Mouse (Mus musculus) liver, embryonic 15.5 days (tissue): Measurements from ENCODE around the gene Pax9. TPM values are rescaled to one million over a fixed set of nuclear protein-coding genes. Genes with fewer than 3 reads are reported as not detected.

Source experiments
- ATAC-seq: fragments of 200-750 bp; cut with Nextera tagmentation; 2 replicates; pipeline ENCODE4 v1.8.0; 2017; ENCODE audit warnings: moderate number of reproducible peaks, mild to moderate bottlenecking, moderate library complexity; ENCODE audit not compliant: insufficient read depth
- H3K27ac ChIP-seq: fragments of 300-500 bp; sonication (generic); replicated peaks from 2 replicates; pipeline ENCODE4 v1.5.1; 2015; ENCODE audit warnings: mild to moderate bottlenecking, inconsistent platforms
- H3K27me3 ChIP-seq: fragments of 300-500 bp; sonication (generic); 2 replicates; pipeline ENCODE4 v1.6.1; 2015; ENCODE audit warnings: mild to moderate bottlenecking, inconsistent platforms
- H3K36me3 ChIP-seq: fragments of 300-500 bp; sonication (generic); replicated peaks from 2 replicates; pipeline ENCODE4 v1.6.1; 2015; ENCODE audit warnings: moderate library complexity, mild to moderate bottlenecking, inconsistent platforms
- H3K4me1 ChIP-seq: fragments of 300-500 bp; sonication (generic); replicated peaks from 2 replicates; pipeline ENCODE4 v1.6.1; 2015; ENCODE audit warnings: inconsistent platforms
- H3K4me2 ChIP-seq: fragments of 300-500 bp; sonication (generic); 2 replicates; pipeline ENCODE4 v1.6.1; 2015; ENCODE audit warnings: moderate library complexity, mild to moderate bottlenecking, inconsistent platforms
- H3K4me3 ChIP-seq: fragments of 300-500 bp; sonication (generic); replicated peaks from 2 replicates; pipeline ENCODE4 v1.5.1; 2015; ENCODE audit warnings: mild to moderate bottlenecking, inconsistent platforms
- H3K9ac ChIP-seq: fragments of 300-500 bp; sonication (generic); 2 replicates; pipeline ENCODE4 v1.6.1; 2015; ENCODE audit warnings: moderate library complexity, mild to moderate bottlenecking, inconsistent platforms
- H3K9me3 ChIP-seq: fragments of 300-500 bp; sonication (generic); replicated peaks from 2 replicates; pipeline ENCODE4 v1.6.1; 2016; ENCODE audit warnings: inconsistent platforms
- WGBS: fragments of 180-500 bp; shearing (Covaris S2); methylation state at CpG from one replicate; pipeline ENCODE4 v1.1.7; 2015; ENCODE audit warnings: mixed read lengths; ENCODE audit not compliant: insufficient replicate concordance; 5-methylcytosine and 5-hydroxymethylcytosine counted together
- polyA plus RNA-seq: library from polyadenylated mRNA; unstranded; fragments of >200 nt; fragmentation: Nextera tagmentation; extraction: Ambion mirVana; gene quantifications from 2 replicates; pipeline ENCODE4 v1.2.1, GENCODE M21; 2015

Gene Pax9
- polyA plus RNA-seq, 1 experiment from 2014 or later = 0.18 TPM

DNA sequence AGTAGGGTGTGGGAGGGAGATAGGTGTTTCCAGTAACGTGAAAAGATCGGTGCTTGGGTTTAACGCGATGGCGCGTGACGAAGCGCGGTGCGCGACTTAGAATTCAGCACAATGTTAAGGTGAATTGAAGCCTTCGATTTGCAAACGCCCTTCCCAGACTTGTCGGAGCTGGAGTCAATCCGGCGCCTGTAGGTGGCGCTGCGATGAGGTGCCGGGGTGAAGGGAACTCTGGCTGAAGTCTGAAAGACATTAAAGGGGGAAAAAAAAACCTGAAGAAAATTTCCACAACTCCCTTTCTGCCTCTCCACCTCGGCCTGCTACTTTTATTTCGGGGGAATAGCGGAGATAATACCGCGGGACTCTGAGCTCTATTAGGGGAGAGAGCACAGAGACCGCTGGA is 1.8 kb upstream of the Pax9 start:
- peaks cover 94% of the 10 kb centered on the region for H3K27me3 ChIP-seq
- no peak overlapping the region for H3K27ac ChIP-seq
- H3K4me1 ChIP-seq = 0 out of 2 replicates have a peak, but pooled peaks cover 4% of the 10 kb centered on the region
- no peak for ATAC-seq
- H3K4me2 ChIP-seq = no peak overlapping the region
- no peaks in the 10 kb centered on the region for H3K36me3 ChIP-seq
- no peak overlapping the region for H3K4me3 ChIP-seq
- H3K9ac ChIP-seq = no peak overlapping the region
- 1% methylated on average over 25 of the region's 25 CpGs for whole genome bisulfite sequencing
- no peaks in the 10 kb centered on the region for H3K9me3 ChIP-seq

DNA sequence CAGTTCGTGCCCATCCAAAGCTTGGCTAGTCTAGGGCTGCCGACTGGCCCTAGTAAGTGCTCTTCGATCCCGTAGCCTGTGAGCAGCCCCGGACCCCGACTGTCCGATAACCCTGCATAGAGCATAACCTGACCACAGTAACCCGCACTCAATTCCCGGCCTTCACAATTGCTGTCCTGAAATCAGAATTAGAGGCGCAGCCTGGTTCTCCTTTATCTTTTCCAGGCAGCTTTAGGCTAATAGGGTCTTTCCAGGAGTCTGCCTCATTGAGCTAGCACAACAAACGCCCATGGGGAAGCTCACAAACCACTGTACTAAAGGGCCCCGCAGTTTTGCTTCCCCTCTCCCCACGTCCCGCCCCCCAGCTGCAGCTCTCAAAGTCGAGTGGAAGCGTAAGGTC is 1.2 kb upstream of the Pax9 start:
- H3K27ac ChIP-seq = no peak overlapping the region
- ATAC-seq = no peak
- 2% methylated on average over 16 of the region's 16 CpGs for WGBS
- no peak overlapping the region for H3K4me2 ChIP-seq
- no peaks in the 10 kb centered on the region for H3K9me3 ChIP-seq
- 0 out of 2 replicates have a peak, but pooled peaks cover 4% of the 10 kb centered on the region for H3K4me1 ChIP-seq
- peaks cover 99% of the 10 kb centered on the region for H3K27me3 ChIP-seq
- no peak overlapping the region for H3K9ac ChIP-seq
- no peak overlapping the region for H3K4me3 ChIP-seq
- no peaks in the 10 kb centered on the region for H3K36me3 ChIP-seq

DNA sequence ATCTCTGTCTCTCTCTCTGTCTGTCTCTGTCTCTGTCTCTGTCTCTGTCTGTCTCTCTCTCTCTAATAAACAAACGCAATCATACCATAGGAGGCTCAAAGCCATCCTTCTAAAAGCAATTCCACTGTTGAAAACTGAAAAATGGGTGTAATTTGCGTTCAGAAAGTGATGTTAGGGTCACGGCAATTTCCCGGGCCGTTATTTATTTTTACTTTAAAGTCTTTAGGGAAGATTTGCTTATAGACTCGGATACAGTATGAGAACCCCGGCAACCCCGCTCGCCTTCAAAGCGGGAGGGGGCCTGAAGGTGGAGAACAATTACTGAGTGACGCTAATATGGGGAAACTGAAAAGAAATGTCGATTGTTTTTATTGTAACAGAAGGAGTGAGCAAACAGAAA is 566 bp upstream of the Pax9 start:
- H3K27me3 ChIP-seq = peaks cover 99% of the 10 kb centered on the region
- H3K9me3 ChIP-seq = no peaks in the 10 kb centered on the region
- peaks cover 8% of the 10 kb centered on the region; the same call in 1 of the 2 replicates for H3K4me1 ChIP-seq
- no peaks in the 10 kb centered on the region for H3K36me3 ChIP-seq
- peak overlapping the region; percentile 14; the same call in 1 of the 2 replicates for H3K4me3 ChIP-seq
- H3K9ac ChIP-seq = no peak overlapping the region
- no peak overlapping the region; the same call in 1 of the 2 replicates for H3K4me2 ChIP-seq
- no peak overlapping the region for H3K27ac ChIP-seq
- ATAC-seq = no peak
- WGBS = 3% methylated on average over 12 of the region's 12 CpGs

DNA sequence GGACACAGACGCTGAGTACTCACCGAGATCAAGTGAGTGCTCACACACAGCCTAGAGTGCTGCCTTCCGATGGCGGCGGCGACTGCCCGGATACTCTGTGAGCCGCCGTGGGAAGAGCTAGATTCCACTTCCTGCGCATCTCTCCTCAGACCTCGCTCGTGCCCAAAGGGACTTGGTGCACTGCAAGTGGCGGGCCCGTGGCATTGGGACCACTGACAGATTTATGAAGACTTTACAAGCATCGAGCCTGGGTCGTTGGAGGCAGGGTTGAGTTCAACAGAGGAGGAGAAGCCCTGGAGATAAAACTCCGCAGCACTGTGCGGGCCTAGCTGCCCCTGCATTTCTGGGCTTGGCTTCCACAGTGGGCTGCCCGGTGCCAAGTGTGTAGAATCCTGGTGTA is 969 bp downstream of the Pax9 start:
- Histone ChIP-seq H3K27me3 (peaks cover 100% of the 10 kb centered on the region), H3K4me3 (no peak overlapping the region), H3K27ac (no peak overlapping the region), H3K4me2 (no peak overlapping the region), H3K9me3 (no peaks in the 10 kb centered on the region), H3K4me1 (peaks cover 18% of the 10 kb centered on the region; the same call in 1 of the 2 replicates), H3K9ac (no peak overlapping the region), H3K36me3 (no peaks in the 10 kb centered on the region)
- no peak for ATAC-seq
- WGBS = 4% methylated on average over 19 of the region's 19 CpGs

DNA sequence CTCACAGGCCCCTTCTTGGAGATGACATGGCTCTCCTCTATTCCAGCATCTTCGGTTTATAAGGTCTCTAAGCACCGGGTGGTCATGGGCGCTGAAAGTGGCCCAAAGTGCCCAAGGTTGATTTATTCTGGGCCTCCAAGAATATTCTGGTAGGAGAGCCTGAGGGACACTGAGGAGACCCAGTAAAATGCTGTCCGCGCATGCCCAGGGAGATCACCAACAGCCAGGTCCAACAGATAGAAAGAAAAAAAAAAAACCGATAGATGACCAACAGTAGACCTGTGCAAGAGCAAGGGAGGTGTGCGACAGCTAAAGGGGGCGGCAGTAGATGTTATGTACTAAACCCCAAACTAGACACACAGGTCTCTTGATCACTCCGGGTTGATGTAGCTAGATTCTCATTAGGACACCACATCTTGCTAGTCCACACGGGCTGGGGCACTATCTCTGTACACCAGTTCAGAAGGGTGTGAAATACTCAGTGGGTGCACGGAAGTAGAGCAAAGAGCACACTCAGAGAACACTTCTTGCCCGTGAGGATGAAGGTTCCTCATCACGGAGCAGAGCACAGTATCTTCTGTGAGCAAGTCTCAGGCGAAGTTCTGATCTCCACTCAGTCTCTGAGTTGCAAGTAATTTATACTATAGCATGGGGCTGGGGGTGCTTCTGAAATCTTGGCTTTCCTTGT is 2.0 kb downstream of the Pax9 start:
- peaks cover 18% of the 10 kb centered on the region; the same call in 1 of the 2 replicates for H3K4me1 ChIP-seq
- H3K9me3 ChIP-seq = no peaks in the 10 kb centered on the region
- 6% methylated on average over 14 of the region's 14 CpGs for WGBS
- no peak overlapping the region for H3K9ac ChIP-seq
- no peak for ATAC-seq
- no peaks in the 10 kb centered on the region for H3K36me3 ChIP-seq
- no peak overlapping the region for H3K4me2 ChIP-seq
- no peak overlapping the region for H3K4me3 ChIP-seq
- H3K27ac ChIP-seq = no peak overlapping the region
- H3K27me3 ChIP-seq = peaks cover 100% of the 10 kb centered on the region

DNA sequence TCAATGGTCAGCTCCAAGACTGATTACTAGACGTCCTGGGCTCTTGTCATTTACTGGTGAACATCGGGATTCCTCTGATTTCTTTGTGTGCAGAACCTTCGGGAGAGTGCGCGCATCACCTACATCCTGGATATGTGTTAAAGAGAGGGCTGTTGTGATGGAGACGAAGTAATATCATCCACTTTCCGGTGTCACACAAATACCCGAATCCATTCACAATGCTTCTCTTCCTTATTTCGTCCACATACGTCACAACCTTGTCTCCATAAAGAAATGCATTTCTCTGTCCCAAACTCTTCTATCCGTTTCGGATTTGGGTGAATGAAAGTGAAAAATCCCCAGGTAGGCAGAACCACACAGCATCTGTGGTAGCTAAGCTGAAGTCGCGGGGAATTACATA is 2.8 kb downstream of the Pax9 start:
- ATAC-seq = no peak
- peaks cover 99% of the 10 kb centered on the region for H3K27me3 ChIP-seq
- H3K27ac ChIP-seq = no peak overlapping the region
- H3K9ac ChIP-seq = no peak overlapping the region
- H3K4me1 ChIP-seq = peaks cover 18% of the 10 kb centered on the region; the same call in 1 of the 2 replicates
- no peaks in the 10 kb centered on the region for H3K9me3 ChIP-seq
- no peaks in the 10 kb centered on the region for H3K36me3 ChIP-seq
- 3% methylated on average over 14 of the region's 14 CpGs for WGBS
- no peak overlapping the region for H3K4me2 ChIP-seq
- no peak overlapping the region for H3K4me3 ChIP-seq

DNA sequence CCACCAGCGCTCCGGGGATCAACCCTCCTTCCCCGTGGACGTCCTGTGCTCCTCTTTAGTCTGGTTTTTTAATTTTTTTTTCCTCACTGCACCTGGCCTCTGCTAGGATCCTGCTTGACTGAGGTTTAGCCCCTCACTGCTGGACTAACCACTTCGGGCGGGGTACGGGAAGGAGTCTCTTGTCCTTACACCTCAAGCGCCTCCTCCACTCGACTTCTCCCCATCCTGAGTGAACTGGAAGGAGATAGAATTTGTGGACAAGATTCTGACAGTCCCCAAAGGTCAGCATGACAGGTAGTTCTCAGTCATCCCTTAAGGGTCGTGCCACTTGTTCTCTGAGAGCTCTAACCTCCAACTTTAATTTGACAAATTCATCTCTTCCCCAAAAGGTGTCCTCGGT is 3.4 kb downstream of the Pax9 start:
- Histone ChIP-seq H3K9ac (no peak overlapping the region), H3K36me3 (no peaks in the 10 kb centered on the region), H3K4me2 (peak overlapping the region; percentile 55), H3K4me3 (peak overlapping the region; percentile 35), H3K27me3 (peaks cover 99% of the 10 kb centered on the region), H3K4me1 (peaks cover 18% of the 10 kb centered on the region; the same call in 1 of the 2 replicates), H3K9me3 (no peaks in the 10 kb centered on the region), H3K27ac (no peak overlapping the region)
- 3% methylated on average over 11 of the region's 11 CpGs for WGBS
- no peak for ATAC-seq

DNA sequence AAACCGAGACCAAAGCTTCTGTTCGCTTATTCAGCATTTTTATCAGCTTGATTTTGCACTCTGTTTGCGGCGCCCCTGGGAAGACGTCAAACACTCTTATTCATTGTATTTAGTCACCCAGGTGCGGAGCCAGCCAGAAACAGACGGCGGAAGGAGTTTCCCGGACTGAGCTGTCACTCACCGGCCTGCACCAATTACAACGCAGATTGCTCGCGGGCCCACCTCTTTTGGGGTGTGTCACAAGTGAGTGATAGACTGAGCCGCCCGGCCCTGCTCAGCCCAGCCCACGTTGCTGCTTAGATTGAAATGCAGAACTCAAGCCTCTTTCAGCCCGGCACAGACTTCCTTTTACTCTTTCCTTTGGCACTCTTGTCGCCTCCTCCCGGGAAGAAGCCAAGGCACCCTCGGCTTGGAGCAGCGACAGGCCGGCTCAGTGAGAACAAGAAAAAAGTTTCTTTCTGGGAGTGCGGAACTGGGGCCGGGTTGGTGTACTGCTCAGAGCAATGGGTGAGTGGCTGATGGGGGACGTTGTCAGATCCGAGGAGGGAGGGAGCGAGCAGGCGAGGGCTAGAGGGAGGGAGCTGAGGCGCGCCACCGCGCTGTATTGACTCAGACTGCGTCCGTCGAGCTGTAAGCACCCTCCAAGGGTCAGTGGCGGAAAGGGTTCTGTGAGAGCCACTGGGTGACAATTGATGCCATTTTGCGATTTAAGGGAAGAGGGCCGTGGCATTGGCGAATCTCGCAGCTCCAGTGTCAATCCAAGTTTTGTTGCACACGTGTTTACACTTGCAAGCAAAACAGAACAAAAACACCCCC is 4.0 kb downstream of the Pax9 start:
- ATAC-seq = peak; percentile 83

DNA sequence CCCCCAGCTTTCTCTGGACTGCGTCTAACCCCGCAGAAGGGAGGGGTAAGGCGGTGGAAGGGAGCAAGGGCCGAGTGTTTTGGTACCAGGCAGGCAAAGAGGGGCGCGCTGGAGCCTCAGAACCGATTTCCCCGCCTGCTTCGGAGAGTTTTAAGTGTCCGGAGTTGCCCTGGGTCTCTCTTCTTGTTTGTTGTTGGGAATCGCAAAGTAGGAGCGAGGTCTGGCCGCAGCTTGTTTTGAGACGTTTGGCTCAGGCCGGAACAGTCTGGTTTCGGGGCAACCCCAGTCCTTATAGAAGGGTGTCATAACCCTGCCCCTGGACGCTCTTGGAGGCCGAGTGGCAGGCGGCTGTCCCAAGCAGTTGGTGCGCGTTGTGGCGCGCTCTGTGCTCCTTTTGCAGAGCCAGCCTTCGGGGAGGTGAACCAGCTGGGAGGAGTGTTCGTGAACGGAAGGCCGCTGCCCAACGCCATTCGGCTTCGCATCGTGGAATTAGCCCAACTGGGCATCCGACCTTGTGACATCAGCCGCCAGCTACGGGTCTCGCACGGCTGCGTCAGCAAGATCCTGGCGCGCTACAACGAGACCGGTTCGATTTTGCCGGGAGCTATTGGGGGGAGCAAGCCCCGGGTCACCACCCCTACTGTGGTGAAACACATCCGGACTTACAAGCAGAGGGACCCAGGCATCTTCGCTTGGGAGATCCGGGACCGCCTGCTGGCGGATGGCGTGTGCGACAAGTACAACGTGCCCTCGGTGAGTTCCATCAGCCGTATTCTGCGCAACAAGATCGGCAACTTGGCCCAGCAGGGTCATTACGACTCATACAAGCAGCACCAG is 4.8 kb downstream of the Pax9 start:
- Histone ChIP-seq H3K9ac (no peak overlapping the region), H3K4me2 (peak overlapping the region; percentile 55)

More for the DNA sequence above, 4.0 kb downstream of the Pax9 start:
- WGBS = 1% methylated on average over 41 of the region's 41 CpGs
- Histone ChIP-seq H3K4me1 (peaks cover 18% of the 10 kb centered on the region; the same call in 1 of the 2 replicates), H3K4me2 (peak overlapping the region; percentile 55), H3K27me3 (peaks cover 99% of the 10 kb centered on the region), H3K36me3 (no peaks in the 10 kb centered on the region), H3K27ac (no peak overlapping the region), H3K9me3 (no peaks in the 10 kb centered on the region), H3K4me3 (peak overlapping the region; percentile 35), H3K9ac (no peak overlapping the region)

DNA sequence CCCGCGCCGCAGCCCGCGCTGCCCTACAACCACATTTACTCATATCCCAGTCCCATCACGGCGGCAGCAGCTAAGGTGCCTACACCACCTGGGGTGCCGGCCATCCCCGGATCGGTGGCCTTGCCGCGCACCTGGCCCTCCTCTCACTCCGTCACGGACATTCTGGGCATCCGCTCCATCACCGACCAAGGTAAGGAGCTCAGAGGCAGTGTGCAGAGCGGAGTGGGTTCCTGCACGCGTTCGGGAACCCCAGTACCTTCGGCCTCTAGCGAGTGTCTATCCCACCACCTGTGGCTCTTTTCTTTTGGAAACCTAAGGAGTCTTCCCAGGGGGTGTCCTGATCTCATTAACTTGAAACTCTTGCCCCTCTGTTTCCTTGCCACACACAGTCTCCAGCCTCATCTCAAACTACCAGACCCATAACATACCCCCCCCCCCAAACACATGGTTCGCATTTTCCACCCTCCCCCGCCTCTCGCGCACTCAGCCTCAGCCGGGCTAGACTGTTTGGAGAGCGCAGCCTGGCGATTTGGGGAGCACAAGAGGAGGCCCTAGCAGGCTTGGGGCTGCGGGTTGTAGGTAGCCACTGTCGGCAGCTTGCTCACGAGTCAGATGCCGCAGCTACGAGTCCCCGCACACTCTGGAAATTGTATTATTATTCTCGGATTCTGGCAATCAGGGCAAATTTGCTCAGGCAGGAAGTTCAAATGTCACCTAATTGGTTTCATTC is 5.6 kb downstream of the Pax9 start:
- no peak overlapping the region for H3K9ac ChIP-seq
- no peaks in the 10 kb centered on the region for H3K9me3 ChIP-seq
- H3K4me3 ChIP-seq = no peak overlapping the region
- H3K36me3 ChIP-seq = no peaks in the 10 kb centered on the region
- H3K4me2 ChIP-seq = peak overlapping the region; percentile 55
- H3K27ac ChIP-seq = no peak overlapping the region
- H3K27me3 ChIP-seq = peaks cover 95% of the 10 kb centered on the region
- no peak for ATAC-seq
- H3K4me1 ChIP-seq = peaks cover 14% of the 10 kb centered on the region; the same call in 1 of the 2 replicates
- under 1% methylated on average over 36 of the region's 36 CpGs for WGBS

More for the DNA sequence above, 4.8 kb downstream of the Pax9 start:
- no peaks in the 10 kb centered on the region for H3K36me3 ChIP-seq
- no peak overlapping the region for H3K27ac ChIP-seq
- peaks cover 99% of the 10 kb centered on the region for H3K27me3 ChIP-seq
- peaks cover 17% of the 10 kb centered on the region; the same call in 1 of the 2 replicates for H3K4me1 ChIP-seq
- ATAC-seq = no peak
- H3K4me3 ChIP-seq = peak overlapping the region; percentile 35
- WGBS = 2% methylated on average over 57 of the region's 57 CpGs
- no peaks in the 10 kb centered on the region for H3K9me3 ChIP-seq
